Mouse (Mus musculus): ENCODE results near the gene Ccn5. TPM values are rescaled to one million over a fixed set of nuclear protein-coding genes. Genes with fewer than 3 reads are reported as not detected.

The Ccn5 gene
- polyA plus RNA-seq, 1 experiment from 2014 or later: 0.05 TPM

DNA sequence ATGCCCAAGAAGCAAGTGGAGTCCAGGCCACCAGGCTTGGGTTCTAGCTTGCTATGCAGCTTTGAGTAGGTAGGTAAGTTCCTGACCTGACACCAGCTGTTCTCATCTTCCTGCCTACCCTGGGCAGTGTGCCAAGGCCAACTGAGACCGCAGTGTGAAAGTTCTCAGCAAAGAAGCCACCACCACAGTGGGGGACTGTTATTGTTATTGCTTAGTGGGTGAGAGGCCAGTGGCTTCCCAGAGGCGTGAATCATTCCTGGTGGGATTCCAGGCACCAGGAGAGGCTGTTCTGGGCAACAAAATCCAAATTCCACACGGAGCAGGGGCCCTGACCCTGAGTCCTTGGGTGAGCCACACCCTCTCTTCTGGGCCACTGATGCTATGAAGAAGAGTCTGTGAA is 19.8 kb upstream of the Ccn5 start:
- Histone ChIP-seq H3K4me3 (ENCODE audit: low read depth, low read length) (no peak overlapping the region), H3K36me3 (ENCODE audit: control insufficient read depth, insufficient read depth) (no peaks in the 10 kb centered on the region), H3K9ac (ENCODE audit: low read depth, low read length) (no peak overlapping the region), H3K27ac (ENCODE audit: low read length) (no peak overlapping the region), H3K4me2 (ENCODE audit: low read depth, low read length) (no peak overlapping the region), H3K4me1 (ENCODE audit: control insufficient read depth, low read depth, low read length) (no peaks in the 10 kb centered on the region), H3K9me3 (replicated peaks; ENCODE audit: control insufficient read depth, low read length) (no peaks in the 10 kb centered on the region), H3K27me3 (ENCODE audit: control insufficient read depth, insufficient read depth, low read depth, low read length) (no peaks in the 10 kb centered on the region)
- ATAC-seq (ENCODE audit: low read depth): no peak
- 26% methylated on average over 3 of the region's 3 CpGs for WGBS (ENCODE audit: insufficient replicate concordance)

DNA sequence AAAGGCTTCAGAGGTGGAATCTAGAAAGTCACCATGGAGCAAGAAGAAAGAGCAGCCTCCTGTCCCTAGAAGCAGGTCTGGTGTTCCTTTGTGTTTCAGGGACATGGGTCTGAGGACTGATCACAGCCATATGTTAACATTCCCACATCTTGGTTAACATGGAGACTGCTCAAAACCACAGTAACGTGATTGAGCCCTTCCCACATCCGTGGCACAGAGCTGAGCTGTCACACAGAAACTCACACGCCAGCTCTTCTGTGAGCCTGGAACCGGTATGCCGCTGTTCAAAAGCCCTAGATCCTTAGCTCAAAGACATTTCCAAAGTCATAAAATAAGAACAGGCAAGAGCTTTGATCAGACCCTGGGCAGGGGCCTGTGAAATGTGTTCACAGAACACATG is 19.3 kb upstream of the Ccn5 start:
- no peaks in the 10 kb centered on the region for H3K9me3 ChIP-seq (replicated peaks; ENCODE audit: control insufficient read depth, low read length)
- H3K27me3 ChIP-seq (ENCODE audit: control insufficient read depth, insufficient read depth, low read depth, low read length): no peaks in the 10 kb centered on the region
- ATAC-seq (ENCODE audit: low read depth): no peak
- H3K36me3 ChIP-seq (ENCODE audit: control insufficient read depth, insufficient read depth): no peaks in the 10 kb centered on the region
- no peak overlapping the region for H3K27ac ChIP-seq (ENCODE audit: low read length)
- no peaks in the 10 kb centered on the region for H3K4me1 ChIP-seq (ENCODE audit: control insufficient read depth, low read depth, low read length)
- no peak overlapping the region for H3K4me2 ChIP-seq (ENCODE audit: low read depth, low read length)
- H3K9ac ChIP-seq (ENCODE audit: low read depth, low read length): no peak overlapping the region
- no peak overlapping the region for H3K4me3 ChIP-seq (ENCODE audit: low read depth, low read length)
- 56% methylated on average over 5 of the region's 5 CpGs for WGBS (ENCODE audit: insufficient replicate concordance)

- no peak overlapping the region for H3K4me2 ChIP-seq (ENCODE audit: low read depth, low read length)
- no peak overlapping the region for H3K4me3 ChIP-seq (ENCODE audit: low read depth, low read length)
- 35% methylated on average over 5 of the region's 5 CpGs for WGBS (ENCODE audit: insufficient replicate concordance)
- no peaks in the 10 kb centered on the region for H3K36me3 ChIP-seq (ENCODE audit: control insufficient read depth, insufficient read depth)
- no peak for ATAC-seq (ENCODE audit: low read depth)
- no peaks in the 10 kb centered on the region for H3K9me3 ChIP-seq (replicated peaks; ENCODE audit: control insufficient read depth, low read length)
- no peak overlapping the region for H3K9ac ChIP-seq (ENCODE audit: low read depth, low read length)
- H3K4me1 ChIP-seq (ENCODE audit: control insufficient read depth, low read depth, low read length): no peaks in the 10 kb centered on the region
- no peaks in the 10 kb centered on the region for H3K27me3 ChIP-seq (ENCODE audit: control insufficient read depth, insufficient read depth, low read depth, low read length)
- no peak overlapping the region for H3K27ac ChIP-seq (ENCODE audit: low read length)
Measured at GRCm38 (mm10) chr2:163803838-163804237, 16.8 kb upstream of the Ccn5 start.

- no peak overlapping the region for H3K9ac ChIP-seq (ENCODE audit: low read depth, low read length)
- 66% methylated on average over 4 of the region's 4 CpGs for WGBS (ENCODE audit: insufficient replicate concordance)
- H3K27me3 ChIP-seq (ENCODE audit: control insufficient read depth, insufficient read depth, low read depth, low read length): no peaks in the 10 kb centered on the region
- no peaks in the 10 kb centered on the region for H3K36me3 ChIP-seq (ENCODE audit: control insufficient read depth, insufficient read depth)
- no peak overlapping the region for H3K4me3 ChIP-seq (ENCODE audit: low read depth, low read length)
- H3K9me3 ChIP-seq (replicated peaks; ENCODE audit: control insufficient read depth, low read length): no peaks in the 10 kb centered on the region
- ATAC-seq (ENCODE audit: low read depth): no peak
- H3K4me2 ChIP-seq (ENCODE audit: low read depth, low read length): no peak overlapping the region
- H3K27ac ChIP-seq (ENCODE audit: low read length): no peak overlapping the region
- no peaks in the 10 kb centered on the region for H3K4me1 ChIP-seq (ENCODE audit: control insufficient read depth, low read depth, low read length)
Measured at GRCm38 (mm10) chr2:163809166-163809565, 11.5 kb upstream of the Ccn5 start.

GRCm38 (mm10) chr2:163809704-163810103 is 11.0 kb upstream of the Ccn5 start:
- Histone ChIP-seq H3K4me3 (ENCODE audit: low read depth, low read length) (no peak overlapping the region), H3K27ac (ENCODE audit: low read length) (no peak overlapping the region), H3K27me3 (ENCODE audit: control insufficient read depth, insufficient read depth, low read depth, low read length) (no peaks in the 10 kb centered on the region), H3K9ac (ENCODE audit: low read depth, low read length) (no peak overlapping the region), H3K4me1 (ENCODE audit: control insufficient read depth, low read depth, low read length) (no peaks in the 10 kb centered on the region), H3K4me2 (ENCODE audit: low read depth, low read length) (no peak overlapping the region), H3K36me3 (ENCODE audit: control insufficient read depth, insufficient read depth) (no peaks in the 10 kb centered on the region), H3K9me3 (replicated peaks; ENCODE audit: control insufficient read depth, low read length) (no peaks in the 10 kb centered on the region)
- ATAC-seq (ENCODE audit: low read depth): no peak
- 47% methylated on average over 7 of the region's 7 CpGs for WGBS (ENCODE audit: insufficient replicate concordance)

- ATAC-seq (ENCODE audit: low read depth): no peak
- H3K9ac ChIP-seq (ENCODE audit: low read depth, low read length): no peak overlapping the region
- H3K36me3 ChIP-seq (ENCODE audit: control insufficient read depth, insufficient read depth): no peaks in the 10 kb centered on the region
- no peak overlapping the region for H3K4me3 ChIP-seq (ENCODE audit: low read depth, low read length)
- H3K4me1 ChIP-seq (ENCODE audit: control insufficient read depth, low read depth, low read length): no peaks in the 10 kb centered on the region
- no peaks in the 10 kb centered on the region for H3K9me3 ChIP-seq (replicated peaks; ENCODE audit: control insufficient read depth, low read length)
- no peak overlapping the region for H3K4me2 ChIP-seq (ENCODE audit: low read depth, low read length)
- no peak overlapping the region for H3K27ac ChIP-seq (ENCODE audit: low read length)
- no peaks in the 10 kb centered on the region for H3K27me3 ChIP-seq (ENCODE audit: control insufficient read depth, insufficient read depth, low read depth, low read length)
- 13% methylated on average over 5 of the region's 5 CpGs for WGBS (ENCODE audit: insufficient replicate concordance)
Measured at GRCm38 (mm10) chr2:163813077-163813476, 7.6 kb upstream of the Ccn5 start.

- ATAC-seq (ENCODE audit: low read depth): no peak
- H3K9me3 ChIP-seq (replicated peaks; ENCODE audit: control insufficient read depth, low read length): no peaks in the 10 kb centered on the region
- whole genome bisulfite sequencing (ENCODE audit: insufficient replicate concordance): 62% methylated on average over 9 of the region's 9 CpGs
Measured at GRCm38 (mm10) chr2:163814739-163815465, 5.8 kb upstream of the Ccn5 start.

GRCm38 (mm10) chr2:163823248-163823647 is 2.6 kb downstream of the Ccn5 start:
- no peak for ATAC-seq (ENCODE audit: low read depth)
- Histone ChIP-seq H3K4me3 (ENCODE audit: low read depth, low read length) (no peak overlapping the region), H3K27me3 (ENCODE audit: control insufficient read depth, insufficient read depth, low read depth, low read length) (no peaks in the 10 kb centered on the region), H3K9me3 (replicated peaks; ENCODE audit: control insufficient read depth, low read length) (no peaks in the 10 kb centered on the region), H3K4me1 (ENCODE audit: control insufficient read depth, low read depth, low read length) (no peaks in the 10 kb centered on the region), H3K9ac (ENCODE audit: low read depth, low read length) (no peak overlapping the region), H3K27ac (ENCODE audit: low read length) (no peak overlapping the region), H3K36me3 (ENCODE audit: control insufficient read depth, insufficient read depth) (no peaks in the 10 kb centered on the region), H3K4me2 (ENCODE audit: low read depth, low read length) (no peak overlapping the region)
- 3% methylated on average over 4 of the region's 4 CpGs for WGBS (ENCODE audit: insufficient replicate concordance)

More at GRCm38 (mm10) chr2:163814739-163815465, 5.8 kb upstream of the Ccn5 start:
- Histone ChIP-seq H3K36me3 (ENCODE audit: control insufficient read depth, insufficient read depth) (no peaks in the 10 kb centered on the region), H3K4me2 (ENCODE audit: low read depth, low read length) (no peak overlapping the region), H3K9ac (ENCODE audit: low read depth, low read length) (no peak overlapping the region), H3K4me1 (ENCODE audit: control insufficient read depth, low read depth, low read length) (no peaks in the 10 kb centered on the region), H3K27ac (ENCODE audit: low read length) (no peak overlapping the region), H3K27me3 (ENCODE audit: control insufficient read depth, insufficient read depth, low read depth, low read length) (no peaks in the 10 kb centered on the region), H3K4me3 (ENCODE audit: low read depth, low read length) (no peak overlapping the region)

DNA sequence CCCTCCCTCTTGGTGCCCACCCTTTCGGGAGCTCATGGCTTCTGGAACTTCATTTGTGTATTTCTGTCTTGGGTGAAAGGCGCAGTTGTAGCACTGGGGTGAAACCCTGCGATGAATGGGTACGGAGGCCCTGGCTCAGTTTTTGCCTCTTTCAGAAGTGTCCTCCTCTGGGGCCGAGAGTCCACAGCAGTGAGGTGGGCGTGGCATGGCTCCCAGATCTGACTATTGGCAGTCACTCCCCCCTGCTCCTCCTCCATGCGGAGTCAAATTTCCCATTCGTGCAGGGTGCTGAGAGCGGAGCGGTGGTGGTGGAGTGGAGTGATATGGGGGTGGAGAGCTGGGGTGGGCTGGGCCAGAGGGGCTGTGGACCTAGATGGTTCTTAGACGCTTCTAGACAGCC is 3.1 kb downstream of the Ccn5 start:
- Histone ChIP-seq H3K27ac (ENCODE audit: low read length) (no peak overlapping the region), H3K9me3 (replicated peaks; ENCODE audit: control insufficient read depth, low read length) (no peaks in the 10 kb centered on the region), H3K27me3 (ENCODE audit: control insufficient read depth, insufficient read depth, low read depth, low read length) (no peaks in the 10 kb centered on the region), H3K4me3 (ENCODE audit: low read depth, low read length) (no peak overlapping the region), H3K4me2 (ENCODE audit: low read depth, low read length) (no peak overlapping the region), H3K9ac (ENCODE audit: low read depth, low read length) (no peak overlapping the region), H3K4me1 (ENCODE audit: control insufficient read depth, low read depth, low read length) (no peaks in the 10 kb centered on the region), H3K36me3 (ENCODE audit: control insufficient read depth, insufficient read depth) (no peaks in the 10 kb centered on the region)
- ATAC-seq (ENCODE audit: low read depth): peak; percentile 79
- WGBS (ENCODE audit: insufficient replicate concordance): 40% methylated on average over 11 of the region's 11 CpGs
